Mouse (Mus musculus): ENCODE measurements around the gene Nox1. TPM values are rescaled to one million over a fixed set of nuclear protein-coding genes. Genes with fewer than 3 reads are reported as not detected.
"Not testable (repeated sequence)": the region's sequence is repeated elsewhere in the genome, so short reads cannot be mapped to it uniquely, and the experiment has no call there.

Gene Nox1
- polyA plus RNA-seq (2015; fragmentation: Nextera tagmentation; extraction: Ambion mirVana) = 0.26 and 0.32 TPM in 2 replicates

GRCm38 (mm10) chrX:134221856-134222255 lies at the start of gene Nox1:
Nox1 (minus strand) TSS chrX:134221956.
- H3K36me3 ChIP-seq = no peaks in the 10 kb centered on the region
- H3K27me3 ChIP-seq (replicated peaks) = 0 out of 2 replicates have a peak, but pooled peaks cover 4% of the 10 kb centered on the region
- H3K9me3 ChIP-seq (replicated peaks) = no peaks in the 10 kb centered on the region
- H3K9ac ChIP-seq (replicated peaks) = no peak within 1 kb of the TSS
- WGBS = 57% methylated on average over 4 of the region's 4 CpGs
- no peak for ATAC-seq (ENCODE audit: low FRiP score)
- H3K4me3 ChIP-seq (replicated peaks) = no peak within 1 kb of the TSS
- no peak within 1 kb of the TSS for H3K27ac ChIP-seq (replicated peaks)
- H3K4me2 ChIP-seq = no peak within 1 kb of the TSS
- H3K4me1 ChIP-seq = no peaks in the 10 kb centered on the region

- WGBS = 64% methylated on average over 11 of the region's 11 CpGs
- no peak overlapping the region for H3K4me3 ChIP-seq (replicated peaks)
- no peaks in the 10 kb centered on the region for H3K9me3 ChIP-seq (replicated peaks)
- peak overlapping the region; percentile 7; the same call in 1 of the 2 replicates for H3K4me2 ChIP-seq
- H3K27me3 ChIP-seq (replicated peaks) = no peaks in the 10 kb centered on the region; the same call in 1 of the 2 replicates
- no peaks in the 10 kb centered on the region for H3K36me3 ChIP-seq
- no peak overlapping the region for H3K27ac ChIP-seq (replicated peaks)
- peak; percentile 73 for ATAC-seq (ENCODE audit: low FRiP score)
- no peaks in the 10 kb centered on the region for H3K4me1 ChIP-seq
- no peak overlapping the region for H3K9ac ChIP-seq (replicated peaks)
These were observed 40.4 kb upstream of the Nox1 start for GRCm38 (mm10) chrX:134262129-134262528.

- Histone ChIP-seq H3K9me3 (replicated peaks) (no peaks in the 10 kb centered on the region), H3K4me1 (no peaks in the 10 kb centered on the region), H3K4me2 (0 out of 2 replicates have a peak overlapping the region, but pooled peaks have one; percentile 7), H3K27ac (replicated peaks) (no peak overlapping the region), H3K36me3 (no peaks in the 10 kb centered on the region), H3K4me3 (replicated peaks) (no peak overlapping the region), H3K9ac (replicated peaks) (no peak overlapping the region), H3K27me3 (replicated peaks) (no peaks in the 10 kb centered on the region; the same call in 1 of the 2 replicates)
- 37% methylated on average over 5 of the region's 5 CpGs for WGBS
- no peak for ATAC-seq (ENCODE audit: low FRiP score)
These were observed 39.4 kb upstream of the Nox1 start for GRCm38 (mm10) chrX:134261191-134261590.

- ATAC-seq (ENCODE audit: low FRiP score) = no peak
- 65% methylated on average over 2 of the region's 2 CpGs for WGBS
- no peaks in the 10 kb centered on the region for H3K36me3 ChIP-seq
These were observed 26.4 kb upstream of the Nox1 start for GRCm38 (mm10) chrX:134248202-134248601.

GRCm38 (mm10) chrX:134245946-134246345 lies 24.2 kb upstream of the Nox1 start:
- no peak for ATAC-seq (ENCODE audit: low FRiP score)
- H3K27me3 ChIP-seq (replicated peaks) = no peaks in the 10 kb centered on the region
- H3K4me2 ChIP-seq = no peak overlapping the region
- H3K4me1 ChIP-seq = no peaks in the 10 kb centered on the region
- H3K4me3 ChIP-seq (replicated peaks) = no peak overlapping the region
- no peaks in the 10 kb centered on the region for H3K36me3 ChIP-seq
- 95% methylated on average over 10 of the region's 10 CpGs for WGBS
- H3K9me3 ChIP-seq (replicated peaks) = no peaks in the 10 kb centered on the region
- H3K27ac ChIP-seq (replicated peaks) = no peak overlapping the region
- no peak overlapping the region for H3K9ac ChIP-seq (replicated peaks)

More at GRCm38 (mm10) chrX:134248202-134248601, 26.4 kb upstream of the Nox1 start:
- Histone ChIP-seq H3K9ac (replicated peaks) (no peak overlapping the region), H3K27ac (replicated peaks) (no peak overlapping the region), H3K4me3 (replicated peaks) (no peak overlapping the region), H3K9me3 (replicated peaks) (no peaks in the 10 kb centered on the region), H3K27me3 (replicated peaks) (no peaks in the 10 kb centered on the region), H3K4me1 (no peaks in the 10 kb centered on the region), H3K4me2 (no peak overlapping the region)

GRCm38 (mm10) chrX:134238266-134238665 lies 16.5 kb upstream of the Nox1 start:
- no peaks in the 10 kb centered on the region for H3K27me3 ChIP-seq (replicated peaks)
- no peak overlapping the region for H3K4me2 ChIP-seq
- no peak for ATAC-seq (ENCODE audit: low FRiP score)
- H3K9me3 ChIP-seq (replicated peaks) = no peaks in the 10 kb centered on the region
- no peaks in the 10 kb centered on the region for H3K36me3 ChIP-seq
- 95% methylated on average over 10 of the region's 10 CpGs for WGBS
- H3K27ac ChIP-seq (replicated peaks) = no peak overlapping the region
- no peak overlapping the region for H3K4me3 ChIP-seq (replicated peaks)
- no peaks in the 10 kb centered on the region for H3K4me1 ChIP-seq
- H3K9ac ChIP-seq (replicated peaks) = no peak overlapping the region

GRCm38 (mm10) chrX:134233048-134233447 lies 11.3 kb upstream of the Nox1 start:
- WGBS = 92% methylated on average over 1 of the region's 1 CpGs
- H3K27me3 ChIP-seq (replicated peaks) = no peaks in the 10 kb centered on the region

GRCm38 (mm10) chrX:134220618-134221017 lies 1.1 kb downstream of the Nox1 start:
- WGBS = 76% methylated on average over 3 of the region's 3 CpGs
- no peaks in the 10 kb centered on the region for H3K9me3 ChIP-seq (replicated peaks)
- no peak overlapping the region for H3K4me2 ChIP-seq
- H3K9ac ChIP-seq (replicated peaks) = no peak overlapping the region
- ATAC-seq (ENCODE audit: low FRiP score) = no peak
- no peak overlapping the region for H3K27ac ChIP-seq (replicated peaks)
- no peaks in the 10 kb centered on the region for H3K4me1 ChIP-seq
- H3K36me3 ChIP-seq = no peaks in the 10 kb centered on the region
- no peak overlapping the region for H3K4me3 ChIP-seq (replicated peaks)
- 0 out of 2 replicates have a peak, but pooled peaks cover 4% of the 10 kb centered on the region for H3K27me3 ChIP-seq (replicated peaks)

More at GRCm38 (mm10) chrX:134233048-134233447, 11.3 kb upstream of the Nox1 start:
- no peak overlapping the region for H3K4me2 ChIP-seq
- no peaks in the 10 kb centered on the region for H3K4me1 ChIP-seq
- ATAC-seq (ENCODE audit: low FRiP score) = no peak
- no peak overlapping the region for H3K27ac ChIP-seq (replicated peaks)
- H3K9ac ChIP-seq (replicated peaks) = no peak overlapping the region
- no peak overlapping the region for H3K4me3 ChIP-seq (replicated peaks)
- H3K36me3 ChIP-seq = no peaks in the 10 kb centered on the region
- no peaks in the 10 kb centered on the region for H3K9me3 ChIP-seq (replicated peaks)

GRCm38 (mm10) chrX:134218161-134218560 lies 3.6 kb downstream of the Nox1 start:
- Histone ChIP-seq H3K4me2 (no peak overlapping the region), H3K36me3 (no peaks in the 10 kb centered on the region)
- WGBS = 50% methylated on average over 4 of the region's 4 CpGs

GRCm38 (mm10) chrX:134211151-134211642 lies 10.6 kb downstream of the Nox1 start:
- Histone ChIP-seq H3K4me1 (no peaks in the 10 kb centered on the region), H3K36me3 (no peaks in the 10 kb centered on the region), H3K9me3 (replicated peaks) (no peaks in the 10 kb centered on the region), H3K4me2 (no peak overlapping the region), H3K27me3 (replicated peaks) (no peaks in the 10 kb centered on the region), H3K9ac (replicated peaks) (no peak overlapping the region), H3K4me3 (replicated peaks) (no peak overlapping the region), H3K27ac (replicated peaks) (no peak overlapping the region)
- 45% methylated on average over 7 of the region's 7 CpGs for WGBS
- ATAC-seq (ENCODE audit: low FRiP score) = no peak

More at GRCm38 (mm10) chrX:134218161-134218560, 3.6 kb downstream of the Nox1 start:
- Histone ChIP-seq H3K27me3 (replicated peaks) (0 out of 2 replicates have a peak, but pooled peaks cover 4% of the 10 kb centered on the region), H3K4me3 (replicated peaks) (no peak overlapping the region), H3K27ac (replicated peaks) (no peak overlapping the region), H3K4me1 (no peaks in the 10 kb centered on the region), H3K9ac (replicated peaks) (no peak overlapping the region), H3K9me3 (replicated peaks) (no peaks in the 10 kb centered on the region)
- ATAC-seq (ENCODE audit: low FRiP score) = no peak

GRCm38 (mm10) chrX:134208491-134208890 lies 13.3 kb downstream of the Nox1 start:
- no peak for ATAC-seq (ENCODE audit: low FRiP score)
- H3K27ac ChIP-seq (replicated peaks) = no peak overlapping the region
- H3K4me2 ChIP-seq = no peak overlapping the region
- H3K4me1 ChIP-seq = no peaks in the 10 kb centered on the region
- H3K4me3 ChIP-seq (replicated peaks) = no peak overlapping the region
- H3K27me3 ChIP-seq (replicated peaks) = no peaks in the 10 kb centered on the region
- no peaks in the 10 kb centered on the region for H3K9me3 ChIP-seq (replicated peaks)
- 85% methylated on average over 2 of the region's 2 CpGs for WGBS
- H3K9ac ChIP-seq (replicated peaks) = no peak overlapping the region
- H3K36me3 ChIP-seq = no peaks in the 10 kb centered on the region

GRCm38 (mm10) chrX:134187201-134187600 lies 34.6 kb downstream of the Nox1 start, which contains the start of gene Arl13a:
Arl13a (plus strand) TSS chrX:134187501.
- H3K4me2 ChIP-seq; ATAC-seq (ENCODE audit: low FRiP score); H3K9me3 ChIP-seq (replicated peaks); H3K36me3 ChIP-seq; H3K27ac ChIP-seq (replicated peaks); H3K27me3 ChIP-seq (replicated peaks); H3K9ac ChIP-seq (replicated peaks); H3K4me3 ChIP-seq (replicated peaks); H3K4me1 ChIP-seq: not testable (repeated sequence)
- 94% methylated on average over 9 of the region's 9 CpGs for WGBS
